Mouse (Mus musculus): ENCODE measurements at regions not wholly inside any gene's neighbourhood (a gene's known extent, or its start where the extent isn't known, plus 50 kb on each side); places are given as distances from the start of the nearest gene placed in this dataset.

GRCm38 (mm10) chr3:58116848-58117247 lies 269.0 kb upstream of the Pfn2 start:
- in situ Hi-C loops (cut with MboI; ENCODE audit: low pct_unique_long_range_greater_than_20kb): loop anchor here (25.0 kb wide), 1 partner anchor 655 kb away; no protein-coding TSS in a partner anchor
- ATAC-seq (no peak), DNase-seq (ENCODE audit: low read depth, low spot score) (no peak)
- TF ChIP-seq CTCF (IDR thresholded peaks at IDR 0.05): no peak
- CTCF ChIA-PET: interaction anchor here (1.7 to 3.4 kb wide), 2 partner anchors 11 to 30 kb away, joined by 4 to 9 read pairs; no protein-coding TSS in a partner anchor
- no peaks in the 10 kb centered on the region for H3K27me3 ChIP-seq
- POLR2A ChIA-PET: interaction anchor here (0.6 kb wide), 1 partner anchor 96 kb away, joined by 5 read pairs; no protein-coding TSS in a partner anchor

- DNase-seq (ENCODE audit: low read depth, low spot score) (no peak), ATAC-seq (no peak)
- H3K27me3 ChIP-seq: no peaks in the 10 kb centered on the region
- in situ Hi-C loops (cut with MboI; ENCODE audit: low pct_unique_long_range_greater_than_20kb): loop anchor here (5.0 to 25.0 kb wide), 3 partner anchors 273 to 658 kb away; partner anchors contain the start of gene Pfn2
- ChIA-PET CTCF (interaction anchor here (1.4 to 3.4 kb wide), 5 partner anchors 8 to 453 kb away, joined by 4 to 20 read pairs (median 9); no protein-coding TSS in a partner anchor), POLR2A (interaction anchor here (1.1 to 1.5 kb wide), 2 partner anchors 180 to 274 kb away, joined by 3 to 5 read pairs; no protein-coding TSS in a partner anchor)
- TF ChIP-seq CTCF (IDR thresholded peaks at IDR 0.05): no peak
Measured at GRCm38 (mm10) chr3:58120051-58120450, 272.2 kb upstream of the Pfn2 start.

- ATAC-seq (peak; percentile 89), DNase-seq (ENCODE audit: low read depth, low spot score) (peak; percentile 70)
- POLR2A ChIA-PET: interaction anchor here (1.0 to 1.2 kb wide), 3 partner anchors 11 to 279 kb away, joined by 3 to 4 read pairs (median 3); no protein-coding TSS in a partner anchor
- in situ Hi-C loops (cut with MboI; ENCODE audit: low pct_unique_long_range_greater_than_20kb): loop anchor here (5.0 to 25.0 kb wide), 3 partner anchors 275 to 660 kb away; partner anchors contain the start of gene Pfn2
- CTCF ChIA-PET: interaction anchor here (0.6 to 3.4 kb wide), 20 partner anchors 10 to 1198 kb away, joined by 3 to 20 read pairs (median 3); partner anchors contain the start of gene Pfn2
- no peaks in the 10 kb centered on the region for H3K27me3 ChIP-seq
- TF ChIP-seq CTCF (IDR thresholded peaks at IDR 0.05): peak; percentile 98
Measured at GRCm38 (mm10) chr3:58122456-58123359, 274.8 kb upstream of the Pfn2 start.

GRCm38 (mm10) chr3:58123396-58124077 lies 275.7 kb upstream of the Pfn2 start:
- H3K27me3 ChIP-seq: no peaks in the 10 kb centered on the region
- ATAC-seq (no peak), DNase-seq (ENCODE audit: low read depth, low spot score) (no peak)
- ChIA-PET POLR2A (interaction anchor here (1.1 to 1.2 kb wide), 2 partner anchors 10 to 277 kb away, joined by 3 read pairs; no protein-coding TSS in a partner anchor), CTCF (interaction anchor here (0.6 to 2.0 kb wide), 9 partner anchors 9 to 457 kb away, joined by 3 to 12 read pairs (median 3); no protein-coding TSS in a partner anchor)
- in situ Hi-C loops (cut with MboI; ENCODE audit: low pct_unique_long_range_greater_than_20kb): loop anchor here (5.0 to 25.0 kb wide), 3 partner anchors 276 to 661 kb away; partner anchors contain the start of gene Pfn2
- no peak for TF ChIP-seq CTCF (IDR thresholded peaks at IDR 0.05)

GRCm38 (mm10) chr3:58124886-58125285 lies 277.0 kb upstream of the Pfn2 start:
- no peak for TF ChIP-seq CTCF (IDR thresholded peaks at IDR 0.05)
- in situ Hi-C loops (cut with MboI; ENCODE audit: low pct_unique_long_range_greater_than_20kb): loop anchor here (5.0 to 25.0 kb wide), 3 partner anchors 278 to 663 kb away; partner anchors contain the start of gene Pfn2
- CTCF ChIA-PET: interaction anchor here (1.3 to 2.3 kb wide), 3 partner anchors 16 to 281 kb away, joined by 3 to 11 read pairs (median 4); no protein-coding TSS in a partner anchor
- no peaks in the 10 kb centered on the region for H3K27me3 ChIP-seq
- DNase-seq (ENCODE audit: low read depth, low spot score): no peak
- POLR2A ChIA-PET: no interaction called here
- ATAC-seq: no peak

GRCm38 (mm10) chr3:58126996-58127395 lies 279.1 kb upstream of the Pfn2 start:
- TF ChIP-seq CTCF (IDR thresholded peaks at IDR 0.05): no peak
- in situ Hi-C loops (cut with MboI; ENCODE audit: low pct_unique_long_range_greater_than_20kb): no loop called here
- POLR2A ChIA-PET: no interaction called here

GRCm38 (mm10) chr3:58128059-58128458 lies 280.2 kb upstream of the Pfn2 start:
- CTCF ChIA-PET: interaction anchor here (1.2 to 16.0 kb wide), 6 partner anchors 10 to 461 kb away, joined by 3 to 286 read pairs (median 6); no protein-coding TSS in a partner anchor
- H3K27me3 ChIP-seq: no peaks in the 10 kb centered on the region
- in situ Hi-C loops (cut with MboI; ENCODE audit: low pct_unique_long_range_greater_than_20kb): no loop called here
- DNase-seq (ENCODE audit: low read depth, low spot score) (peak; percentile 57), ATAC-seq (peak; percentile 85)
- POLR2A ChIA-PET: no interaction called here
- TF ChIP-seq CTCF (IDR thresholded peaks at IDR 0.05): no peak

More at GRCm38 (mm10) chr3:58126996-58127395, 279.1 kb upstream of the Pfn2 start:
- no peak for ATAC-seq
- CTCF ChIA-PET: interaction anchor here (1.2 to 16.0 kb wide), 5 partner anchors 9 to 460 kb away, joined by 3 to 286 read pairs (median 6); no protein-coding TSS in a partner anchor
- no peak for DNase-seq (ENCODE audit: low read depth, low spot score)
- no peaks in the 10 kb centered on the region for H3K27me3 ChIP-seq

GRCm38 (mm10) chr3:58129358-58129903 lies 281.6 kb upstream of the Pfn2 start:
- no peak for TF ChIP-seq CTCF (IDR thresholded peaks at IDR 0.05)
- DNase-seq (ENCODE audit: low read depth, low spot score): no peak
- POLR2A ChIA-PET: no interaction called here
- no peak for ATAC-seq
- in situ Hi-C loops (cut with MboI; ENCODE audit: low pct_unique_long_range_greater_than_20kb): no loop called here
- H3K27me3 ChIP-seq: no peaks in the 10 kb centered on the region
- CTCF ChIA-PET: interaction anchor here (0.7 to 16.0 kb wide), 2 partner anchors 9 to 22 kb away, joined by 3 to 286 read pairs; no protein-coding TSS in a partner anchor

- POLR2A ChIA-PET: interaction anchor here (0.6 kb wide), 1 partner anchor 30 kb away, joined by 5 read pairs; no protein-coding TSS in a partner anchor
- TF ChIP-seq CTCF (IDR thresholded peaks at IDR 0.05): no peak
- H3K27me3 ChIP-seq: no peaks in the 10 kb centered on the region
Measured at GRCm38 (mm10) chr3:58135607-58136365, 278.7 kb upstream of the Tsc22d2 start.

More at GRCm38 (mm10) chr3:58135607-58136365, 278.7 kb upstream of the Tsc22d2 start:
- in situ Hi-C loops (cut with MboI; ENCODE audit: low pct_unique_long_range_greater_than_20kb): no loop called here
- ATAC-seq (peak; percentile 56), DNase-seq (ENCODE audit: low read depth, low spot score) (no peak)
- CTCF ChIA-PET: interaction anchor here (0.7 to 16.0 kb wide), 7 partner anchors 12 to 469 kb away, joined by 3 to 286 read pairs (median 4); no protein-coding TSS in a partner anchor
